Mouse (Mus musculus) CH12.LX (cell line): ENCODE data around the gene D130043K22Rik. TPM values are rescaled to one million over a fixed set of nuclear protein-coding genes. Genes with fewer than 3 reads are reported as not detected.

Source experiments
- DNase-seq: peaks from one replicate; pipeline ENCODE4 v3.0.0-alpha.2; 2013; ENCODE audit errors: extremely low read depth
- H3K27ac ChIP-seq: 2 replicates; pipeline ENCODE4 v1.5.1; 2012; ENCODE audit warnings: low read depth, mild to moderate bottlenecking, control low read depth, moderate library complexity; ENCODE audit not compliant: insufficient read depth
- H3K27me3 ChIP-seq: replicated peaks from 2 replicates; pipeline ENCODE3; 2012; ENCODE audit warnings: inconsistent platforms
- H3K36me3 ChIP-seq, 2 experiments: replicated peaks in 1 of 2; 2 replicates each; pipeline versions ENCODE3 to v1.6.1; 2012; ENCODE audit warnings: inconsistent platforms in 1 of 2, low read length in 1 of 2, mild to moderate bottlenecking in 1 of 2, mixed read lengths in 1 of 2, moderate library complexity in 1 of 2; ENCODE audit not compliant: control insufficient read depth in 1 of 2, insufficient read depth in 1 of 2
- H3K4me1 ChIP-seq, 2 experiments: 2 replicates each; pipeline ENCODE4 v1.6.1; 2012; ENCODE audit warnings: inconsistent platforms in 1 of 2, moderate library complexity in 1 of 2; ENCODE audit not compliant: insufficient read depth in 2 of 2, control insufficient read depth in 1 of 2
- H3K4me2 ChIP-seq: 2 replicates; pipeline ENCODE4 v1.6.1; 2012; ENCODE audit warnings: low read depth, mild to moderate bottlenecking, control low read depth; ENCODE audit not compliant: poor library complexity, insufficient read depth, severe bottlenecking
- H3K4me3 ChIP-seq, 3 experiments: fragments of 150-350 bp in 1 of 3; sonication (generic) in 1 of 3; replicated peaks in 1 of 3; 2 replicates each; pipeline versions ENCODE3 to v1.5.1; 2011 to 2012; ENCODE audit warnings: low read depth in 2 of 3, low read length in 2 of 3, mild to moderate bottlenecking in 2 of 3, moderate library complexity in 2 of 3, control low read depth in 1 of 3, improper control_type of control experiment in 1 of 3, inconsistent platforms in 1 of 3, mixed read lengths in 1 of 3; ENCODE audit not compliant: poor library complexity in 1 of 3
- H3K79me2 ChIP-seq: replicated peaks from 2 replicates; pipeline ENCODE4 v1.6.1; 2012; ENCODE audit warnings: mild to moderate bottlenecking, moderate library complexity; ENCODE audit not compliant: control insufficient read depth, poor library complexity, insufficient read depth, severe bottlenecking; ENCODE audit errors: extremely low read depth
- H3K9ac ChIP-seq: 2 replicates; pipeline ENCODE4 v1.6.1; 2012; ENCODE audit warnings: low read depth, mild to moderate bottlenecking, control low read depth, moderate library complexity; ENCODE audit not compliant: insufficient read depth
- H3K9me3 ChIP-seq: replicated peaks from 2 replicates; pipeline ENCODE3; 2012; ENCODE audit warnings: low read length, inconsistent platforms, mixed read lengths
- BHLHE40 ChIP-seq: IDR thresholded peaks from 2 replicates; pipeline ENCODE4 v1.6.1; 2011; ENCODE audit warnings: mild to moderate bottlenecking, low read depth, low read length, improper control_type of control experiment
- CHD1 ChIP-seq: IDR thresholded peaks from 2 replicates; pipeline ENCODE4 v1.6.1; 2012; ENCODE audit warnings: low read depth, low read length, improper control_type of control experiment, inconsistent platforms
- CHD2 ChIP-seq: IDR thresholded peaks from 2 replicates; pipeline ENCODE4 v1.6.1; 2011; ENCODE audit warnings: low read length, improper control_type of control experiment
- CTCF ChIP-seq, 2 experiments: IDR thresholded peaks in 1 of 2; conservative IDR thresholded peaks in 1 of 2; 2 replicates each; pipeline ENCODE4 v1.5.1; 2011 to 2012; ENCODE audit warnings: low read depth in 2 of 2, low read length in 2 of 2, improper control_type of control experiment in 1 of 2, inconsistent platforms in 1 of 2, mild to moderate bottlenecking in 1 of 2, moderate library complexity in 1 of 2
- E2F4 ChIP-seq: IDR thresholded peaks from 2 replicates; pipeline ENCODE4 v1.6.1; 2011; ENCODE audit warnings: low read depth, low read length, improper control_type of control experiment; ENCODE audit not compliant: insufficient replicate concordance
- EP300 ChIP-seq: IDR thresholded peaks from 2 replicates; pipeline ENCODE4 v1.6.1; 2011; ENCODE audit warnings: low read length, improper control_type of control experiment
- HCFC1 ChIP-seq: IDR thresholded peaks from 2 replicates; pipeline ENCODE4 v1.6.1; 2012; ENCODE audit warnings: low read depth, mild to moderate bottlenecking, inconsistent platforms, low read length, improper control_type of control experiment
- JUN ChIP-seq: IDR thresholded peaks from 2 replicates; pipeline ENCODE4 v1.6.1; 2011; ENCODE audit warnings: low read depth, mild to moderate bottlenecking, low read length, improper control_type of control experiment, moderate library complexity; ENCODE audit not compliant: insufficient read depth
- JUND ChIP-seq: conservative IDR thresholded peaks from 2 replicates; pipeline ENCODE4 v1.6.1; 2011; ENCODE audit warnings: low read depth, low read length, improper control_type of control experiment
- KAT2A ChIP-seq: IDR thresholded peaks from 2 replicates; pipeline ENCODE4 v1.6.1; 2012; ENCODE audit warnings: low read length, improper control_type of control experiment, inconsistent platforms; ENCODE audit not compliant: insufficient replicate concordance
- MAFK ChIP-seq: IDR thresholded peaks from 2 replicates; pipeline ENCODE4 v1.6.1; 2011; ENCODE audit warnings: low read length, improper control_type of control experiment; ENCODE audit not compliant: insufficient replicate concordance
- MAX ChIP-seq: IDR thresholded peaks from 2 replicates; pipeline ENCODE4 v1.6.1; 2011; ENCODE audit warnings: low read length, improper control_type of control experiment
- MEF2A ChIP-seq: IDR thresholded peaks from 2 replicates; pipeline ENCODE4 v1.6.1; 2014; ENCODE audit warnings: low read depth, mild to moderate bottlenecking, inconsistent platforms, low read length, improper control_type of control experiment, borderline replicate concordance
- MXI1 ChIP-seq: IDR thresholded peaks from 2 replicates; pipeline ENCODE4 v1.6.1; 2011; ENCODE audit warnings: mild to moderate bottlenecking, low read depth, low read length, improper control_type of control experiment
- MYC ChIP-seq: IDR thresholded peaks from 2 replicates; pipeline ENCODE4 v1.6.1; 2011; ENCODE audit warnings: low read depth, mild to moderate bottlenecking, improper control_type of control experiment, low read length
- NELFE ChIP-seq: IDR thresholded peaks from 2 replicates; pipeline ENCODE4 v1.6.1; 2011; ENCODE audit warnings: low read depth, low read length, improper control_type of control experiment
- PAX5 ChIP-seq: IDR thresholded peaks from 2 replicates; pipeline ENCODE4 v1.6.1; 2012; ENCODE audit warnings: low read length, inconsistent platforms, mixed read lengths
- POLR2A ChIP-seq: IDR thresholded peaks from 2 replicates; pipeline ENCODE4 v1.6.1; 2011; ENCODE audit warnings: low read depth, mild to moderate bottlenecking, improper control_type of control experiment, low read length
- POLR2AphosphoS2 ChIP-seq: IDR thresholded peaks from 2 replicates; pipeline ENCODE4 v1.6.1; 2011; ENCODE audit warnings: low read depth, low read length, improper control_type of control experiment
- RAD21 ChIP-seq: IDR thresholded peaks from 2 replicates; pipeline ENCODE4 v1.6.1; 2011; ENCODE audit warnings: low read depth, mild to moderate bottlenecking, low read length, improper control_type of control experiment, moderate library complexity
- RCOR1 ChIP-seq: conservative IDR thresholded peaks from 2 replicates; pipeline ENCODE4 v1.6.1; 2012; ENCODE audit warnings: low read depth, mild to moderate bottlenecking, inconsistent platforms, low read length, improper control_type of control experiment
- SIN3A ChIP-seq: IDR thresholded peaks from 2 replicates; pipeline ENCODE4 v1.6.1; 2012; ENCODE audit warnings: low read length, improper control_type of control experiment, inconsistent platforms
- SMC3 ChIP-seq: IDR thresholded peaks from 2 replicates; pipeline ENCODE4 v1.6.1; 2011; ENCODE audit warnings: low read depth, low read length, improper control_type of control experiment
- TBP ChIP-seq: conservative IDR thresholded peaks from 2 replicates; pipeline ENCODE4 v1.6.1; 2011; ENCODE audit warnings: low read depth, low read length, improper control_type of control experiment
- USF1 ChIP-seq: IDR thresholded peaks from 2 replicates; pipeline ENCODE4 v1.6.1; 2014; ENCODE audit warnings: low read depth, mild to moderate bottlenecking, inconsistent platforms, low read length, improper control_type of control experiment
- ZC3H11A ChIP-seq: IDR thresholded peaks from 2 replicates; pipeline ENCODE4 v1.6.1; 2012; ENCODE audit warnings: low read depth, mild to moderate bottlenecking, inconsistent platforms, low read length, improper control_type of control experiment
- ZKSCAN1 ChIP-seq: IDR thresholded peaks from 2 replicates; pipeline ENCODE4 v1.6.1; 2012; ENCODE audit warnings: low read depth, inconsistent platforms, low read length, improper control_type of control experiment, borderline replicate concordance
- ZNF384 ChIP-seq: IDR thresholded peaks from 2 replicates; pipeline ENCODE4 v1.6.1; 2012; ENCODE audit warnings: low read depth, low read length, improper control_type of control experiment, inconsistent platforms
- dilution Hi-C: fragments of 300-500 bp; cut with MboI; formaldehyde crosslinking; loops from 2 replicates; pipeline ENCODE4 v1.14.3; 2020; ENCODE audit warnings: low sequenced_read_pairs; ENCODE audit not compliant: extremely low pct_unique_long_range_greater_than_20kb, extremely low pct_ligation_motif_present
- in situ Hi-C: fragments of 300-500 bp; cut with MboI; formaldehyde crosslinking; loops from 3 replicates; pipeline ENCODE4 v1.14.3; 2019; ENCODE audit warnings: low sequenced_read_pairs, low pct_ligation_motif_present, low pct_unique_long_range_greater_than_20kb, mixed read lengths
- polyA plus RNA-seq: library from polyadenylated mRNA; unstranded; fragments of >175 nt; gene quantifications from 2 replicates; pipeline ENCODE4 v1.2.1, GENCODE M21; 2012; ENCODE audit warnings: low read depth; ENCODE audit not compliant: insufficient read length
- total RNA-seq, 2 experiments: library from RNA; depleted of rRNA; stranded (reverse); fragments of 300-350 nt in 1 of 2; fragments of >200 nt in 1 of 2; gene quantifications; 2 replicates each; pipeline ENCODE4 v1.2.3; 2012 to 2014

The D130043K22Rik gene
- total and polyA plus RNA-seq, 3 experiments, result 0.04 to 0.25 (median 0.05) TPM

- Histone ChIP-seq H3K4me2 (no peak overlapping the region), H3K27ac (no peak overlapping the region), H3K27me3 (no peaks in the 10 kb centered on the region), H3K4me3 (no peak overlapping the region), H3K36me3 (no peaks in the 10 kb centered on the region), H3K79me2 (no peaks in the 10 kb centered on the region), H3K9me3 (no peaks in the 10 kb centered on the region), H3K4me1 (no peaks in the 10 kb centered on the region), H3K9ac (no peak overlapping the region)
- dilution Hi-C loops, result no loop called here
- DNase-seq, result peak; percentile 75
- no peak for TF ChIP-seq MAX
- TF ChIP-seq ZNF384, result no peak
- TF ChIP-seq ZKSCAN1, result no peak
- TF ChIP-seq NELFE, result no peak
- TF ChIP-seq MAFK, result no peak
- no peak for TF ChIP-seq MEF2A
- TF ChIP-seq USF1, result no peak
- 0 out of 2 replicates have a peak, but pooled peaks have one; percentile 4 for TF ChIP-seq ZC3H11A
- no peak for TF ChIP-seq JUN
- no peak for TF ChIP-seq TBP
- no peak for TF ChIP-seq MXI1
- TF ChIP-seq SIN3A, result no peak
- no peak for TF ChIP-seq MYC
- TF ChIP-seq RAD21, result peak; percentile 82
- no peak for TF ChIP-seq HCFC1
- no peak for TF ChIP-seq POLR2AphosphoS2
- TF ChIP-seq CTCF (conservative IDR thresholded peaks at IDR 0.05 in 1 of 2, IDR thresholded peaks at IDR 0.05 in 1 of 2; ENCODE audit: low read depth in 2 of 2, low read length in 2 of 2), result peak; percentile 60 to 85; a peak in 3 of 4 replicates
- peak; percentile 70 for TF ChIP-seq SMC3
- TF ChIP-seq KAT2A, result no peak
- in situ Hi-C loops, result loop anchor here (25.0 kb wide), 3 partner anchors 208 to 583 kb away; partner anchors contain the start of gene Cmah
These were observed 75.5 kb downstream of the D130043K22Rik start for GRCm38 (mm10) chr13:24920333-24920977.

- Histone ChIP-seq H3K4me3 (no peak overlapping the region), H3K79me2 (no peaks in the 10 kb centered on the region), H3K27me3 (no peaks in the 10 kb centered on the region), H3K4me1 (no peaks in the 10 kb centered on the region), H3K9ac (no peak overlapping the region), H3K36me3 (no peaks in the 10 kb centered on the region), H3K27ac (no peak overlapping the region), H3K9me3 (no peaks in the 10 kb centered on the region), H3K4me2 (no peak overlapping the region)
- TF ChIP-seq CHD1, result no peak
- TF ChIP-seq MEF2A, result no peak
- no peak for TF ChIP-seq POLR2A
- TF ChIP-seq RCOR1, result no peak
- TF ChIP-seq CHD2, result no peak
- TF ChIP-seq EP300, result no peak
- TF ChIP-seq SMC3, result no peak
- no peak for TF ChIP-seq HCFC1
- TF ChIP-seq MXI1, result no peak
- TF ChIP-seq ZNF384, result no peak
- TF ChIP-seq E2F4, result no peak
- no peak for TF ChIP-seq MAFK
- no peak for TF ChIP-seq JUND
- no peak for TF ChIP-seq SIN3A
- no peak for TF ChIP-seq PAX5
- TF ChIP-seq BHLHE40, result no peak
- no peak for TF ChIP-seq USF1
- TF ChIP-seq ZKSCAN1, result no peak
- dilution Hi-C loops, result no loop called here
- in situ Hi-C loops, result loop anchor here (25.0 kb wide), 3 partner anchors 209 to 584 kb away; partner anchors contain the start of gene Cmah
- DNase-seq, result no peak
These were observed 76.3 kb downstream of the D130043K22Rik start for GRCm38 (mm10) chr13:24921281-24921680.
